Mouse (Mus musculus) spleen, adult 2 months (tissue): ENCODE measurements at regions not wholly inside any gene's neighbourhood (a gene's known extent, or its start where the extent isn't known, plus 50 kb on each side); places are given as distances from the start of the nearest gene placed in this dataset.

Source experiments
- CTCF ChIP-seq: fragments of 200-500 bp; IDR thresholded peaks from 2 replicates; pipeline ENCODE4 v1.5.1; 2011; ENCODE audit warnings: mild to moderate bottlenecking, inconsistent platforms; ENCODE audit not compliant: insufficient read depth, insufficient read length, insufficient replicate concordance; ENCODE audit errors: extremely low read depth
- POLR2A ChIP-seq: fragments of 200-500 bp; IDR thresholded peaks from 2 replicates; pipeline ENCODE4 v1.6.1; 2011; ENCODE audit warnings: low read depth, low read length, inconsistent platforms

DNA sequence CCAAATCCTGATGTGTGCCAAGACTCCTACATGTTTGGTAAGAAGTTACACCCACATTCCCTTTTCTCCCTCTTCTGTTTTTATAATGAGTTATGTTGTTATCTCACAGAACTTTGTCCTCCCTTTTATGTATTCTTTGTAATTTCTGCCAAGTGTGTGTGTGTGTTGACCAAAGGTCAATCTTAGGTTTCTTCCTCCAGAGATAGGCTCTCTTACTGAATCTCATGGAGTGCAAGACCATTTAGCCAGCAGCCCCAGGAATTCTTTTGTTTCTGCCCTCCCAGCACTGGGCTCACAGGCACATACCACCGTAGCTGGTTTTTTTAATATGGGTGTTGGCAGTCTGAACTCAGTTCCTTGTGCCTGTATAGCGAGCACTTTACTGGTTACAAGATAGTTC, 119.8 kb upstream of the Pmfbp1 start:
- TF ChIP-seq CTCF, result no peak
- TF ChIP-seq POLR2A, result no peak
